Mouse (Mus musculus) limb, embryonic 12.5 days (tissue): ENCODE measurements around the gene Sox6. TPM values are rescaled to one million over a fixed set of nuclear protein-coding genes. Genes with fewer than 3 reads are reported as not detected.

Experiments
- ATAC-seq: fragments of 200-750 bp; cut with Nextera tagmentation; 2 replicates; pipeline ENCODE4 v1.8.0; 2017; ENCODE audit warnings: low read depth, moderate TSS enrichment; ENCODE audit not compliant: insufficient number of reproducible peaks, insufficient read depth, low FRiP score, low TSS enrichment
- H3K27ac ChIP-seq: fragments of 300-500 bp; sonication (generic); 2 replicates; pipeline ENCODE4 v1.5.1; 2016; ENCODE audit warnings: mild to moderate bottlenecking, moderate library complexity
- H3K27me3 ChIP-seq: fragments of 300-500 bp; sonication (generic); 2 replicates; pipeline ENCODE4 v1.6.1; 2016; ENCODE audit warnings: mild to moderate bottlenecking, moderate library complexity
- H3K36me3 ChIP-seq: fragments of 300-500 bp; sonication (generic); 2 replicates; pipeline ENCODE4 v1.6.1; 2016; ENCODE audit warnings: mild to moderate bottlenecking, moderate library complexity
- H3K4me1 ChIP-seq: fragments of 300-500 bp; sonication (generic); replicated peaks from 2 replicates; pipeline ENCODE4 v1.6.1; 2016
- H3K4me2 ChIP-seq: fragments of 300-500 bp; sonication (generic); 2 replicates; pipeline ENCODE4 v1.6.1; 2016; ENCODE audit warnings: mild to moderate bottlenecking, moderate library complexity
- H3K4me3 ChIP-seq: fragments of 300-500 bp; sonication (generic); replicated peaks from 2 replicates; pipeline ENCODE4 v1.5.1; 2016; ENCODE audit warnings: mild to moderate bottlenecking
- H3K9ac ChIP-seq: fragments of 300-500 bp; sonication (generic); replicated peaks from 2 replicates; pipeline ENCODE4 v1.6.1; 2016; ENCODE audit warnings: mild to moderate bottlenecking, moderate library complexity
- H3K9me3 ChIP-seq: fragments of 300-500 bp; sonication (generic); 2 replicates; pipeline ENCODE4 v1.6.1; 2016; ENCODE audit warnings: mild to moderate bottlenecking, moderate library complexity
- WGBS: fragments of 180-500 bp; shearing (Covaris S2); methylation state at CpG from one replicate; pipeline ENCODE4 v1.1.7; 2016; 5-methylcytosine and 5-hydroxymethylcytosine counted together
- polyA plus RNA-seq: library from polyadenylated mRNA; unstranded; fragments of >200 nt; fragmentation: Nextera tagmentation; extraction: Ambion mirVana; gene quantifications from 2 replicates; pipeline ENCODE4 v1.2.1, GENCODE M21; 2016

Gene Sox6
- polyA plus RNA-seq, 1 experiment from 2014 or later: 91.5 TPM

- Histone ChIP-seq H3K27me3 (no peaks in the 10 kb centered on the region), H3K4me3 (no peak overlapping the region), H3K4me2 (no peak overlapping the region), H3K9ac (no peak overlapping the region), H3K36me3 (no peaks in the 10 kb centered on the region), H3K9me3 (no peaks in the 10 kb centered on the region), H3K4me1 (no peaks in the 10 kb centered on the region), H3K27ac (no peak overlapping the region)
- WGBS: 86% methylated on average over 4 of the region's 4 CpGs
- no peak for ATAC-seq
Measured at GRCm38 (mm10) chr7:115549670-115550069, 488.9 kb downstream of the Sox6 start.

- 86% methylated on average over 4 of the region's 4 CpGs for WGBS
Measured at GRCm38 (mm10) chr7:115545585-115546374, 492.8 kb downstream of the Sox6 start.

DNA sequence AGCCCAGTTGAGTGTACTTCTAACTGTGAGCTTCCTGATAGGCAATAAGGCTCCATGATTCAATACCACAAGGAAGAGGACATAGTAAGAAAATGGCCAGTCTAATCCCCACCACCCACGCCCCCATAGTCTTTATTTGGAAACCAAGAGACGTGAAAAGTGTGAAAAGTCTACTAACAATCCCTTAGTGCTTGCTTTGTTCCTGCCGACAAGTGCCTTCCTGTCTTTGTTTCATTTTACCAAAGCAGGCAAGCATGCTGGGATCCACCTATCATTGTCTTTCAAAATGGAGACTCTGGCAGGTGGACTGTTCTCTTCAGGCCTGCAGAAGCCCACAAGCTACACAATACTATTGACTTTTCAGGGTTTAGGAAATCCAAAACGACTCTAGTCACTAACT, 495.0 kb downstream of the Sox6 start:
- 80% methylated on average over 4 of the region's 4 CpGs for WGBS
- Histone ChIP-seq H3K4me2 (no peak overlapping the region), H3K36me3 (peaks cover 16% of the 10 kb centered on the region; the same call in 1 of the 2 replicates), H3K4me1 (peaks cover 10% of the 10 kb centered on the region; the same call in 1 of the 2 replicates), H3K27ac (no peak overlapping the region), H3K27me3 (no peaks in the 10 kb centered on the region), H3K9me3 (no peaks in the 10 kb centered on the region), H3K4me3 (no peak overlapping the region), H3K9ac (no peak overlapping the region)
- ATAC-seq: no peak

More at GRCm38 (mm10) chr7:115545585-115546374, 492.8 kb downstream of the Sox6 start:
- no peak overlapping the region for H3K27ac ChIP-seq
- H3K36me3 ChIP-seq: peaks cover 16% of the 10 kb centered on the region; the same call in 1 of the 2 replicates
- H3K4me2 ChIP-seq: no peak overlapping the region
- H3K9ac ChIP-seq: no peak overlapping the region
- 0 out of 2 replicates have a peak, but pooled peaks cover under 1% of the 10 kb centered on the region for H3K4me1 ChIP-seq
- H3K27me3 ChIP-seq: no peaks in the 10 kb centered on the region
- no peaks in the 10 kb centered on the region for H3K9me3 ChIP-seq
- ATAC-seq: no peak
- H3K4me3 ChIP-seq: no peak overlapping the region

- H3K27ac ChIP-seq: no peak overlapping the region; the same call in 1 of the 2 replicates
- H3K4me3 ChIP-seq: no peak overlapping the region
- 55% methylated on average over 2 of the region's 2 CpGs for WGBS
- no peak overlapping the region for H3K4me2 ChIP-seq
- no peaks in the 10 kb centered on the region for H3K27me3 ChIP-seq
- H3K36me3 ChIP-seq: peaks cover 19% of the 10 kb centered on the region; the same call in 1 of the 2 replicates
- no peak for ATAC-seq
- peaks cover 10% of the 10 kb centered on the region; the same call in 1 of the 2 replicates for H3K4me1 ChIP-seq
- H3K9me3 ChIP-seq: no peaks in the 10 kb centered on the region
- no peak overlapping the region for H3K9ac ChIP-seq
Measured at GRCm38 (mm10) chr7:115540261-115540660, 498.3 kb downstream of the Sox6 start.

DNA sequence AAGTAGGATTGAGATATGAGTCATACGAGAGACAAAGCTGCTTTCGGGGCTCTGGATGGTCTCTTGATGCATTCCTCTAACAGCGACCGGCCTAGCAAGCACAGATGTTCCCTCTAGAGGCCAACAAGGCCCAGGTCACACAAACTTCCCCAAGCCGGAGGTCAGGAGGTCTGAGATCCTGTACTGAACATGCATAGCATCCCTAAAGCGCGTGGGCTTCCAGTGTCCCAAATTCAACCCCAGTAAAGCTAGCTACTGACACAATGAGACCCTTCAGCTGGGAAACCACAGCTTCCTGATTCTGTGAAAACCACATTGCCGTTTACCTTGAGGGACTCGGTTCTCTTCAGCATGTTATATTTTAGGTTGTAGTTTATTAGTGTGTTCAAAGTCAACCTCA, 499.6 kb downstream of the Sox6 start:
- Histone ChIP-seq H3K9me3 (no peaks in the 10 kb centered on the region), H3K4me3 (no peak overlapping the region), H3K27ac (no peak overlapping the region), H3K36me3 (peaks cover 16% of the 10 kb centered on the region; the same call in 1 of the 2 replicates), H3K27me3 (no peaks in the 10 kb centered on the region), H3K9ac (no peak overlapping the region), H3K4me1 (peaks cover 10% of the 10 kb centered on the region; the same call in 1 of the 2 replicates), H3K4me2 (no peak overlapping the region)
- ATAC-seq: no peak
- WGBS: 74% methylated on average over 9 of the region's 9 CpGs

DNA sequence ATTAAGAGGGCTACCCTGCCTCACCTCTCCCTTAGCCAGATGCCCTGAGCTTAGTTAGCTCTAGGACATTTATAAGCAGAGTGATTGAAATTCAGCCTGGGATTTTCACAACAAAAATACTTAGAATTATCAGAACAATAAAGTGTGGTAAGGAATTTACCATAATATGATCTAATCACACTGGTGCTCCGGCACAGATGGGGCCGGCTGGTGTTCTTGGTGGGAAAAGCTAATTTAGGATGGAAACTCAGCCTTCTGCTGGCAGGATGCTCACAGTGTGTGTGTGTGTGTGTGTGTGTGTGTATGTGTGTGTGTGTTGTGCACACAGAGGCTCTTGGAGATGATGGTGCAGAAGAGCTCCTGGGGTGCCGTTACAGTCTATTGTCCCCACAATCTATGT, 501.0 kb downstream of the Sox6 start:
- H3K9me3 ChIP-seq: no peaks in the 10 kb centered on the region
- no peak overlapping the region for H3K4me3 ChIP-seq
- 91% methylated on average over 3 of the region's 3 CpGs for WGBS
- ATAC-seq: no peak
- peaks cover 10% of the 10 kb centered on the region; the same call in 1 of the 2 replicates for H3K4me1 ChIP-seq
- H3K36me3 ChIP-seq: peaks cover 16% of the 10 kb centered on the region; the same call in 1 of the 2 replicates
- no peak overlapping the region for H3K27ac ChIP-seq
- no peak overlapping the region for H3K4me2 ChIP-seq
- H3K27me3 ChIP-seq: no peaks in the 10 kb centered on the region
- H3K9ac ChIP-seq: no peak overlapping the region

DNA sequence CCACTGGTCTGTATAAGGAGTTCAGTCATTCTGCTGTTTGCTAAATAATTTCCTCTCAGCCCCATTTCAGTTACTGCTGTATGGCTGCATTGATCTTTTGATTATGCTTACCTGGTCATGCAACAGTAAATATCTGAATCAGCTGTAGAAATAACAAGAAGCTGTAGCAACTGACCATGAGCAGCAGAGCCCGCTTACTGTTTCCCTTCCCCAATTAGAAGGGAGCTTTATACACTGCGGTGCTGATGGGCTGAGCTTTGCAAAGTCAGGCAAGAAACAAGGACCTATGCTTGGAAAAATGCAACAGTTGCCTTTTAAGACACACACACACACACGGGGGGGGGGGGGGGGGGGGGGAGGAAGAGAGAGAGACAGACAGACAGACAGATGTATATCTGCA, 502.1 kb downstream of the Sox6 start:
- 72% methylated on average over 3 of the region's 3 CpGs for WGBS
- ATAC-seq: no peak

DNA sequence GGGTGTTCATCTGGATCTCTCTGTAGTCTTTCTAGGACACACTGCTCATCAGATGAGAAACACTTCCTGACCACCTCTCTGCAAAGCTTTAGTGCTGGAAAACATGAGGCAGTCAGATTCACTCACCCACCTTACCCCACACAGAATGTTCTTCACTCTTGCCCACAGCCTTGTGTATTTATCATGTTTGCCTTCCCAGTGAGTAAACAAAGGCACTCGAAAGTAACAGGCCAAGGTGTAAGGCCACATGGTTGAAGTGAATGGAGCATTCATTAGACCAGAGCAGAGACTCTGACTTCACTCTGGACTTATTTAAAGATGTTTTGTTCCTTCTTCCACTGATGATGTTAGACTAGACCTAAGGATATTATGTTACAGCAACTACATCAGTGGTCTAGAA, 506.7 kb downstream of the Sox6 start:
- Histone ChIP-seq H3K27ac (no peak overlapping the region), H3K9ac (no peak overlapping the region), H3K9me3 (no peaks in the 10 kb centered on the region), H3K4me1 (no peaks in the 10 kb centered on the region), H3K27me3 (no peaks in the 10 kb centered on the region), H3K36me3 (no peaks in the 10 kb centered on the region), H3K4me2 (no peak overlapping the region), H3K4me3 (no peak overlapping the region)
- ATAC-seq: no peak
- WGBS: 68% methylated on average over 1 of the region's 1 CpGs

More for the DNA sequence above, 502.1 kb downstream of the Sox6 start:
- Histone ChIP-seq H3K4me3 (no peak overlapping the region), H3K4me2 (no peak overlapping the region), H3K9me3 (no peaks in the 10 kb centered on the region), H3K36me3 (peaks cover 6% of the 10 kb centered on the region; the same call in 1 of the 2 replicates), H3K27ac (no peak overlapping the region), H3K4me1 (peaks cover 10% of the 10 kb centered on the region; the same call in 1 of the 2 replicates), H3K9ac (no peak overlapping the region), H3K27me3 (no peaks in the 10 kb centered on the region)

DNA sequence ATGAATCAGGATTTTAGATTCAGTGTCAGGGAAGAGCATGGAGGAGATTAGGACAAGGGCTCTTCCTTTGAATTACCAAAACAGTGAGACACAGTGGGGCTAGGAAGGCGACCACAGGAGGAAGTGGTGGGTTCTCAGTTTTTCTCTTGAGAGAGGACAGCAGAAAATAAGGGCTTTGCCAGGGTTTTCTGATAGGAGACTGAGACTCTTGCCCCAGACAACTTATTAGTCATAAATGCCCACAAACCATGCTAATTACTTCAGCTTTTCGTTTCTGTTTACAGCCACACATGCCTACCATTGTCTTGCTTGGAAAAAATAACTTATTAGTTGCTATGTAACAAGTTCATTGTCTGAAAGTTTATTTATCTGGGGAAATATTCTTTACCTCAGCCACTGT, 507.4 kb downstream of the Sox6 start:
- Histone ChIP-seq H3K9ac (no peak overlapping the region), H3K4me1 (peaks cover 6% of the 10 kb centered on the region; the same call in 1 of the 2 replicates), H3K4me2 (no peak overlapping the region), H3K27ac (no peak overlapping the region), H3K27me3 (no peaks in the 10 kb centered on the region), H3K9me3 (no peaks in the 10 kb centered on the region), H3K36me3 (no peaks in the 10 kb centered on the region), H3K4me3 (no peak overlapping the region)
- no peak for ATAC-seq
- 64% methylated on average over 2 of the region's 2 CpGs for WGBS

GRCm38 (mm10) chr7:115517701-115518100, 520.9 kb downstream of the Sox6 start:
- H3K27ac ChIP-seq: no peak overlapping the region
- ATAC-seq: no peak
- WGBS: 98% methylated on average over 1 of the region's 1 CpGs
- H3K4me2 ChIP-seq: no peak overlapping the region
- H3K9me3 ChIP-seq: no peaks in the 10 kb centered on the region
- H3K9ac ChIP-seq: no peak overlapping the region
- no peaks in the 10 kb centered on the region for H3K36me3 ChIP-seq
- peaks cover 8% of the 10 kb centered on the region; the same call in 1 of the 2 replicates for H3K27me3 ChIP-seq
- H3K4me3 ChIP-seq: no peak overlapping the region
- 0 out of 2 replicates have a peak, but pooled peaks cover 3% of the 10 kb centered on the region for H3K4me1 ChIP-seq

GRCm38 (mm10) chr7:115513681-115514080, 524.9 kb downstream of the Sox6 start:
- 83% methylated on average over 8 of the region's 8 CpGs for WGBS
- no peak overlapping the region for H3K4me3 ChIP-seq
- ATAC-seq: no peak

More at GRCm38 (mm10) chr7:115513681-115514080, 524.9 kb downstream of the Sox6 start:
- no peak overlapping the region for H3K27ac ChIP-seq
- H3K9me3 ChIP-seq: no peaks in the 10 kb centered on the region
- no peak overlapping the region for H3K9ac ChIP-seq
- no peak overlapping the region for H3K4me2 ChIP-seq
- H3K36me3 ChIP-seq: no peaks in the 10 kb centered on the region
- peaks cover 8% of the 10 kb centered on the region; the same call in 1 of the 2 replicates for H3K27me3 ChIP-seq
- peaks cover 19% of the 10 kb centered on the region for H3K4me1 ChIP-seq
